Mouse (Mus musculus) embryonic facial prominence, embryonic 15.5 days (tissue): ENCODE results near the gene Poll. TPM values are rescaled to one million over a fixed set of nuclear protein-coding genes. Genes with fewer than 3 reads are reported as not detected.

Experiments used
- ATAC-seq: fragments of 200-750 bp; cut with Nextera tagmentation; 2 replicates; pipeline ENCODE4 v1.8.0; 2017; ENCODE audit warnings: low read depth, moderate TSS enrichment; ENCODE audit not compliant: insufficient number of reproducible peaks, low FRiP score, low TSS enrichment
- H3K27ac ChIP-seq: fragments of 300-500 bp; sonication (generic); replicated peaks from 2 replicates; pipeline ENCODE4 v1.5.1; 2015; ENCODE audit warnings: mild to moderate bottlenecking, inconsistent platforms
- H3K27me3 ChIP-seq: fragments of 300-500 bp; sonication (generic); 2 replicates; pipeline ENCODE4 v1.6.1; 2015; ENCODE audit warnings: inconsistent platforms
- H3K36me3 ChIP-seq: fragments of 300-500 bp; sonication (generic); 2 replicates; pipeline ENCODE4 v1.6.1; 2015; ENCODE audit warnings: mild to moderate bottlenecking, inconsistent platforms
- H3K4me1 ChIP-seq: fragments of 300-500 bp; sonication (generic); 2 replicates; pipeline ENCODE4 v1.6.1; 2015; ENCODE audit warnings: inconsistent platforms
- H3K4me2 ChIP-seq: fragments of 300-500 bp; sonication (generic); replicated peaks from 2 replicates; pipeline ENCODE4 v1.6.1; 2015; ENCODE audit warnings: mild to moderate bottlenecking, inconsistent platforms
- H3K4me3 ChIP-seq: fragments of 300-500 bp; sonication (generic); replicated peaks from 2 replicates; pipeline ENCODE4 v1.5.1; 2015; ENCODE audit warnings: mild to moderate bottlenecking, inconsistent platforms
- H3K9ac ChIP-seq: fragments of 300-500 bp; sonication (generic); 2 replicates; pipeline ENCODE4 v1.6.1; 2015; ENCODE audit warnings: inconsistent platforms
- H3K9me3 ChIP-seq: fragments of 300-500 bp; sonication (generic); replicated peaks from 2 replicates; pipeline ENCODE4 v1.6.1; 2016; ENCODE audit warnings: inconsistent platforms
- WGBS: fragments of 180-500 bp; shearing (Covaris S2); methylation state at CpG from one replicate; pipeline ENCODE4 v1.1.7; 2015; 5-methylcytosine and 5-hydroxymethylcytosine counted together
- polyA plus RNA-seq: library from polyadenylated mRNA; unstranded; fragments of >200 nt; fragmentation: Nextera tagmentation; extraction: Ambion mirVana; gene quantifications from 2 replicates; pipeline ENCODE4 v1.2.1, GENCODE M21; 2015

Poll gene
- polyA plus RNA-seq, 1 experiment from 2014 or later: 15.5 TPM

DNA sequence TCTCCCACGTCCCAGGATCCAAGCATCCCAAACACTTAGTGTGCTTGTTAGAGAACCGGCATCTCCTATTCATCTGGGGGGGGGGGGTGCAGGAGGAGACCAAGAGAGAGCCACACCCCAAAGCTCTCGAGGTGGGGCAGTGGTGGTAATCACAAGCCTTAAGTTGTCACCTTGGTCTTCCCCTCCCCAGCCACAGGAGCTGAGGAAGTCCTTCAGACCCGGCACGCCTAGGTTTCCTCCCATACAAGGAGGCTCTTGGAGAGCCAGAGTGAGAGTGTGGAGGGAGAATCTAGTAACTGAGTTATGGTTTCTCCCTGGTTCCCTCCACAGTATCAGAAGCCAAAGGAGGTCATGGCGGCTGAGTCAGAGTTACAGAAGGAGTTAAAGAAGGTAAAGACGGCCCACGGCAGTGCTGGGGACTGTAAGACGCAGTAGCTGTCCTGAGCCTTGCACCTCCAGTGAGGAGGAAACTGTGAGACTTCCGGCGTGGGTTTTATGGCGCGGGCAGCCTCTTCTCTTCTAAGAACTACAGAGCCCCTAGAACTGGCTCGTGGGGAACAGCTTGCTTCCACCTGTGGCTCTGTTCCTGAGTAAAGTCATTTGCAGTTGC lies 16.9 kb upstream of the Poll start:
- ATAC-seq: no peak
- H3K4me3 ChIP-seq: no peak overlapping the region
- H3K9ac ChIP-seq: no peak overlapping the region
- peaks cover 40% of the 10 kb centered on the region for H3K36me3 ChIP-seq
- no peak overlapping the region for H3K4me2 ChIP-seq
- no peaks in the 10 kb centered on the region for H3K27me3 ChIP-seq
- peaks cover 41% of the 10 kb centered on the region for H3K4me1 ChIP-seq
- no peak overlapping the region for H3K27ac ChIP-seq
- H3K9me3 ChIP-seq: no peaks in the 10 kb centered on the region
- 75% methylated on average over 14 of the region's 14 CpGs for WGBS

DNA sequence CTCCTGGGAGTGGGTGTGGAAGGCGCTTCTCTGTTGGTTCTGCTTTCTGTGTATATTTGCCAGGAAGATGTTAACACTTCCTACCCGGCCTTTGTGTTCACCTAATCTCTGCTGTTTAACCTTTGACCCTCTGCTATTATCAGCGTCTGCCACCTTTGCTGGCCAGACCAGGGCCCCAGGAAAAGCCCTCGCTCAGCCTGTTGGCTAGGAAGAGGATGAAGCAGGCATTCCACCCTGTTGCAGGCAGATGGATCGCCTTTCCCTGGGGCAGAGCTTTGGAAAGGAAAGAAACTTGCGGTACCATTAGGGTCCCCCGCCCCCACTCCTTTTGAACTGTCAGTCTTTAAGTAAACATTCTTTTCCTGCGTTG lies 15.3 kb upstream of the Poll start:
- no peak overlapping the region for H3K4me2 ChIP-seq
- 17% methylated on average over 8 of the region's 8 CpGs for WGBS
- H3K27ac ChIP-seq: no peak overlapping the region
- peaks cover 36% of the 10 kb centered on the region for H3K4me1 ChIP-seq
- H3K9me3 ChIP-seq: no peaks in the 10 kb centered on the region
- peaks cover 34% of the 10 kb centered on the region for H3K36me3 ChIP-seq
- no peaks in the 10 kb centered on the region for H3K27me3 ChIP-seq
- no peak for ATAC-seq
- H3K9ac ChIP-seq: no peak overlapping the region
- no peak overlapping the region for H3K4me3 ChIP-seq

DNA sequence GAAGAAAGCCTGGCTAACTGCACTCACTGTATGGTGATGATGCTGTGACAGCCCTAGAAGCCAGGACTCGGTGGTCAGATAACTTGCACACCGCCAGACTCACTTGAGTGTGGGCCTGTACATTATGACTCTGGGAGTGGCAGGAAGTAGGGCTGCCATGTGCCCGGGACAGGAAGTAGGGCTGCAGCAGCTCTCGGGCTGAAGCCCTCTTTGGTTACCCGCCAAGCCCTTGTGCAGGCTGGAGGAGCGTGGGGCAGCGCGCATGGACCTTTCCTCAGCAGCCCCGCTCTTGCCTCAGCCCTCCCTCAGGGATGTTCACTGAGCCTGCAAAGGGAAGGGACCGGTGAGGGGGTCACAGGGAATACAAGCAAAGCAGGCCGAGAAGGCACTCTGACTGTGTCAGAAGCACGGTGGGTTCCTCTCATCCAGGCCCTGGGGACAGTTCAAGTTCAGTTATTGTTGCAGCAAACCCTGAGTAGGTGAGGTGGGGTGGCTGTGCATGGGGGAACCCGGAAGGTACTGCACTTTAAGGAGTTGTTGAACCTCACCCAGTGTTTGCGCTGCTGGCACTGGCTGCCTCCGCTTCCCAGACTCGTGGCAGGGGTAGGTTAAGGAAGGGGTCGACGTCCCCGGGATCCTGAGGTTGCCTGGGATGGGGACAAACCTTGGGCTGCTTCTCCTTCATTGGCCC lies 14.8 kb upstream of the Poll start:
- Histone ChIP-seq H3K36me3 (peaks cover 34% of the 10 kb centered on the region), H3K4me2 (no peak overlapping the region), H3K27ac (0 out of 2 replicates have a peak overlapping the region, but pooled peaks have one; percentile 39), H3K4me1 (peaks cover 36% of the 10 kb centered on the region), H3K27me3 (no peaks in the 10 kb centered on the region), H3K9ac (no peak overlapping the region), H3K4me3 (no peak overlapping the region), H3K9me3 (no peaks in the 10 kb centered on the region)
- no peak for ATAC-seq
- 37% methylated on average over 19 of the region's 19 CpGs for WGBS

DNA sequence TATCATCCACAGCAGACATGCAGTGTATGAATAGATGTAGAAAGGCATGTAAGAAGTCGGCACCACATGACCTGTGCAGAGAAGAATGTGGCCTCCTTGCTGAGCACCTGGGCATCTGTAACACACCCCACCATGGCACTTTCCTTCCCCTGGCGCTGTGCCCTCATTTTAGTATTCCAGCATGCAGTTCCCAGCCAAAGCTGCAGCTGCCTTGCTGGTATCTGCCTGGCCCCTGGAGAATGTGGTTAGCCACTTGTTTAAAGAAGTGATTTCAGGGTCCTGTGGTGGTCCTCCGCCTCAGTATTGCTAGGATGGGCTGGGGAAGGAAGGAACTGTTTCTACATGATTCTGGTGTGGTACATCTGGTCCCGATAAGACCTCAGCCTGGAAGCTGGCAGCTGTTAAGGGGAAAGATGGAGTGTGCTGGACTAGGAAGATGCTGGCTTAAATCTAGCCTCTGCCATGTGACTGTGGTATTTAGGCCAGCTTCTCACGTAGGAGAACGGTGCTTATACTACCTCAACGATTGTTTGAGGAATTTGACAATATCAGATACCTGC lies 14.1 kb upstream of the Poll start:
- no peak overlapping the region for H3K27ac ChIP-seq
- no peak overlapping the region for H3K9ac ChIP-seq
- H3K4me2 ChIP-seq: no peak overlapping the region
- H3K27me3 ChIP-seq: no peaks in the 10 kb centered on the region
- peaks cover 31% of the 10 kb centered on the region for H3K36me3 ChIP-seq
- WGBS: 42% methylated on average over 7 of the region's 7 CpGs
- H3K4me3 ChIP-seq: no peak overlapping the region
- peaks cover 36% of the 10 kb centered on the region for H3K4me1 ChIP-seq
- H3K9me3 ChIP-seq: no peaks in the 10 kb centered on the region
- ATAC-seq: no peak

DNA sequence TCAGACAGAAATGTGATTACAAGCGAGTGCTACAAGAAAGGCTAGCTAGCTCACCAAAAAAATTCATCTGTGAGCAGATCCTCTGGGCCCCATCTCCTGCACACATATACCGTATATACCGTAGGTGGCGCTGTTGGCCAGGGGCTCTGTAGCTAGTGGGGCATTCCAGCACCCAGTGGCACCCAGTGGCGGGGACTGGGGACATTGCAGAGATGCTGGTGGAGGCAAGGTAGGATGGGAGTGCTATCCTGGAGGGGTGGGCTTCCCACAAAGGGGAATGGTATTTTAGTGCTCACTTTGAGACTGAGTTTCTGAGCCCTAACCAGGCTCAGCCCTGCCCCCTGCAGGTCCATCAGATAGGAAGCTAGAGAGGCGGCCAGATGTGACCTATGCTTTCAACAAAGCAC lies 13.5 kb upstream of the Poll start:
- 21% methylated on average over 6 of the region's 6 CpGs for WGBS
- no peak overlapping the region for H3K9ac ChIP-seq
- H3K9me3 ChIP-seq: no peaks in the 10 kb centered on the region
- H3K36me3 ChIP-seq: peaks cover 26% of the 10 kb centered on the region
- H3K4me1 ChIP-seq: peaks cover 36% of the 10 kb centered on the region
- no peak overlapping the region for H3K4me2 ChIP-seq
- H3K27ac ChIP-seq: no peak overlapping the region
- no peak for ATAC-seq
- H3K27me3 ChIP-seq: no peaks in the 10 kb centered on the region
- no peak overlapping the region for H3K4me3 ChIP-seq

DNA sequence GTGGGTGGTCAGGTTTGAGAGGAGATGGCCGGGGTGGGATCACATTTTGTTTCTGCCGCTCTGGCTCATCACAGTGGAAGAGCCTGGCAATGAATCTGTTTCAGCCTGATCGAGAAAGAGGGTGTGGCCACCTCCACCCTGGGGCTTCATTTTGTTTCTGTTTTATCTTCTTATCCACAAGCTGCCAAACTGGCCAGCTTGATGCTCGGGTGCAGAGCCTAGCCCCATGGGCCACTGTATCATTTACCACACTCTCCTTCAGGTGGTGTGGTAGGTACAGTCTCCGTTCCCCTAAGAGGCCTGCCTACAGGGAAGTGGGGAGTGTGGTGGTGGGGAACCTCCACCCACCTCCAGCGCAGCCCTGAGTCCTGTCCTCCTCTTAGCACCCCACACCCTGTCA lies 12.7 kb upstream of the Poll start:
- no peak overlapping the region for H3K4me3 ChIP-seq
- H3K27me3 ChIP-seq: no peaks in the 10 kb centered on the region
- 64% methylated on average over 6 of the region's 6 CpGs for WGBS
- ATAC-seq: no peak
- H3K4me2 ChIP-seq: no peak overlapping the region
- H3K4me1 ChIP-seq: peaks cover 37% of the 10 kb centered on the region
- no peak overlapping the region for H3K27ac ChIP-seq
- H3K9me3 ChIP-seq: no peaks in the 10 kb centered on the region
- peaks cover 17% of the 10 kb centered on the region for H3K36me3 ChIP-seq
- no peak overlapping the region for H3K9ac ChIP-seq

DNA sequence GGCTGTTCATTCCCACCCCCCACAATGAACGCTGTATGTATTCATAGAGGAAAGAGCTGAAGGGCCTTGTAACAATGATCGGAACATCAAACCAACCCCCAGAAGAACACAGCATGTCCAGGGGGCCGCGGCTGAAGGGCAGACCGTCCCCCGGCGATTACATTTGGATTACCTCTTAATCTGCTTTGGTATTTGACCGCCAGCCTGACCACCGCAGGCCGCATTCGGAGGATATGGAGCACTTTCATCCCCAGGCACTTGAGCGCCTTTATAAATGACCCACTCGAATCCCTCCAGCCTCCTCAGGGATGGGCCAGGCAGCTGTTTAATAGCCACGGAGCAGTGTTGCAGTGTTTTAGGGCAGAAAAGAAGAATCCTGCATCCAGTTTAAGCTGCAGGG lies 7.0 kb upstream of the Poll start:
- no peak for ATAC-seq
- Histone ChIP-seq H3K4me2 (no peak overlapping the region), H3K4me1 (peaks cover 24% of the 10 kb centered on the region), H3K9ac (no peak overlapping the region), H3K9me3 (no peaks in the 10 kb centered on the region), H3K27ac (no peak overlapping the region), H3K4me3 (no peak overlapping the region), H3K27me3 (no peaks in the 10 kb centered on the region), H3K36me3 (0 out of 2 replicates have a peak, but pooled peaks cover 2% of the 10 kb centered on the region)
- 27% methylated on average over 14 of the region's 14 CpGs for WGBS

DNA sequence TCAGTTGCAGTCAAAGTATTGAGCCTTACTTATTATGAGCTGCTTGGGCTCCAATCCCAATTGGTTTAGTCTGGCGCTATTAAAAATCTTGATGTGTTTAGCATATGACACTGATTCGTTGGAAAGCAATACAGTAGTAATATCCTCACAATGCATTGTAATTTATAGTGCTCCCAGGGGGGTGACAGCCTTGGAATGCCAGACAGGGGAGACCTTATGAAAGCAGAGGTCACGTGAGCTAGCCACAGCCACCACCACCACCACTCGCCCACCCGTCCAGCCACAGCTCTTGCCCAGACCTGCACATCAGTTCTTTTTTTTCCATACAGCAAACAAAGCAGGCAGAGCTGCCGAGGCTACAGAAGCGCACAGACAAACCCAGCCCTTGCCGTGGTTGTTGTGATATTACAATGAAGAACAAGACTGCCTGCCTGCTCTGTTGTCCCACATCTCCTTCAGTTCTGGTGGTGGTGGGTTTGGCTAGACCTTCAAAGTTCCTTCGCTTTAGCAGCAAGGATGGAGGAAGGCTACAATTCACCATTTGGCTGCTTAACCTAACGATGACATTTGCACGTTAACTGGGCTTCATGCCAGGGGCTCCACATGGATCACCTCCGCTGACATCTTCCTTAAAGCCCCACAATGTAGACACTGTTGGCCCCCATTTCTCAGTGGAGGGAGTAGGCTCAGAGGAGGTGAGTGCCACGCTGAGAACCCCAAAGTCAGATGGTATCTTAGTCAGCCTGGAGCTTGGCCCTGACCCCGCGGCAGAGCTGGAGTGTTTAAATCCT lies 5.8 kb upstream of the Poll start:
- Histone ChIP-seq H3K27ac (no peak overlapping the region), H3K9me3 (no peaks in the 10 kb centered on the region), H3K36me3 (no peaks in the 10 kb centered on the region), H3K4me2 (no peak overlapping the region), H3K4me3 (no peak overlapping the region), H3K4me1 (peaks cover 26% of the 10 kb centered on the region), H3K27me3 (no peaks in the 10 kb centered on the region), H3K9ac (no peak overlapping the region)
- no peak for ATAC-seq
- WGBS: 48% methylated on average over 15 of the region's 15 CpGs

DNA sequence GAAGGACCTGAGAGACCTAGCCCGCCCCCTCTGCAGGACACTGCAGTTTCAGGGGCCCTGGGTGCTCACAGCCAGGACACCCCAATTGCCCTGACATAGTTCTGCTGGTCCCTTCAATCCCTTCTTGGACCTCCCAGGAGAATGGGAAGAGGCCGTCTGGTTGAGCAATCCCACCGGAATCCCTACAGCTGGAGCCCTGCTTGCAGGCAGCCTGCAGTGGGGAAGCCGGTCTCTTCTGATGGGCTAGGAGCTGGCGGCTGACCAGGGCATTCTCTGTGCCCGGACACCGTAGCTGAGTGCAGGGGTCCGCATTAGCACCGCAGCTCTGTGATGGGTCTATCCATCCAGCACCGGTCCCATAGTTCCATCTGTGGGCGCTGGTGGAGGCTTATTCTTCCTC lies 6.2 kb downstream of the Poll start:
- Histone ChIP-seq H3K27ac (no peak overlapping the region), H3K4me2 (no peak overlapping the region), H3K4me3 (no peak overlapping the region), H3K9ac (no peak overlapping the region), H3K36me3 (peaks cover 37% of the 10 kb centered on the region), H3K4me1 (no peaks in the 10 kb centered on the region), H3K9me3 (no peaks in the 10 kb centered on the region), H3K27me3 (peaks cover 3% of the 10 kb centered on the region; the same call in 1 of the 2 replicates)
- ATAC-seq: no peak
- WGBS: 92% methylated on average over 11 of the region's 11 CpGs

DNA sequence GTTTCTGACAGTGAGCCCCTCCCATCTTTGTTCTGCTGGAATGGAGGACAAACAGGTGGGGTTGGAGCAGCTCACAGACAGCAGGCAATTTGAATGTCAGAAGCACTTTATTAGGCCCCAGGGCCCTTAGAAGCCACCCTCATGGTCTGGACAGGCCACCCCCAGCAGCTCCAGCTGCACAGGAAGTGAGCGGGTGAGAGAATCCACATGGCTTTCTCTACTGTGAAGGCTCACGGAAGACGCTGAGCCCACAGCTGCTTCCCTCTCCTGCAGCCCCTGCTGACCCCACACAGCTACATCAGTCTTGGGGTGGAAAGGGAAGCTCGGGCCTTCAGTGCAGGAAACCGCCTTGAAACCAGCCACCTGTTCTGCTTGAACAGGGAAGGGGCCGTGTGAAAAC lies 8.1 kb downstream of the Poll start:
- no peak for ATAC-seq
- WGBS: 49% methylated on average over 6 of the region's 6 CpGs
- Histone ChIP-seq H3K9me3 (no peaks in the 10 kb centered on the region), H3K4me3 (no peak overlapping the region), H3K4me1 (no peaks in the 10 kb centered on the region), H3K36me3 (peaks cover 34% of the 10 kb centered on the region), H3K4me2 (no peak overlapping the region), H3K27me3 (peaks cover 5% of the 10 kb centered on the region; the same call in 1 of the 2 replicates), H3K9ac (no peak overlapping the region), H3K27ac (no peak overlapping the region)

DNA sequence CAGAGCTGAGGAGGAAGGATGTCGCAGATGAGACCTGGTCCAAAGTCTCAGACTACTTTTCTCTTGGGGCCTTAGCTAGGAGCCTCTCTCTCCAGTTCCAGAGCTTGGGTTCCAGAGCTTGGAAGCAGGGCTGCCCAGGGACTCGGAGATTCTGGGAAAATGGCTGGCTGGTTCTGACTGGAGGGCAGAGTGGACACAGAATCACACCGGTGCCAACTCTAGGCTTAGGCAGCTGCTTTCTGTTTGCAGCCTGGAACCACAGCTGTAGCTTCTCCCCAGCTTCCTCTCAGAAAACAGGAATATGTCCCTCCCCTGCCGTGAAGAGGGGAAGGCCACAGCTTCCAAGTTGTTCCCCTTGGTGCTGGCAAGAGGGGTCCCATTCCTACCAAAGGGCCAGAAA lies 10.4 kb downstream of the Poll start:
- Histone ChIP-seq H3K27me3 (peaks cover 16% of the 10 kb centered on the region), H3K4me1 (peaks cover 2% of the 10 kb centered on the region), H3K4me2 (no peak overlapping the region), H3K36me3 (peaks cover 27% of the 10 kb centered on the region), H3K9ac (no peak overlapping the region), H3K27ac (no peak overlapping the region), H3K4me3 (no peak overlapping the region), H3K9me3 (no peaks in the 10 kb centered on the region)
- no peak for ATAC-seq
- 63% methylated on average over 4 of the region's 4 CpGs for WGBS
